Mouse (Mus musculus): Measurements from ENCODE around the gene Rftn1.

Rftn1 gene

GRCm38 (mm10) chr17:49982611-49983390 lies 207.7 kb downstream of the Rftn1 start:
- DNase-seq (ENCODE audit: low spot score) = no peak

DNA sequence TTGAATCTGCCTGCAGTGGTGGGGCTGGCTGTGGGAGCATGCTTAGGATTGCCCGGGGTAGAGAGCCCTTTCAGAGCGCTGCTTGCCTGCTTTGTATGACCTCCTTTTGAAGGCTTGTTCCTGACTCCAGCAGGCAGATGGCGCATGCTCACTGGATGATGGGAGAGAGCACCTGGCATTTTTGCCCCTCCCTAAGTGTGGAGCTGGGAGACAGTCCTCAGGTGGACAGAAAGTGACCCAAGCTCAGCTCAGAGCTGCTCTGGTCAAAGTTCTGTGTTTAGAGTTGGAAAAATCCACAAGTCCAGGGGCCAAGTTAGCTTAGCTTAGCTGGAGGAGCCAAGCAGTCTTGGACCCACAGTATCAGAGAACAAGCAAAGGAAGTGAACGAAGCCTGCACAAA lies 208.9 kb downstream of the Rftn1 start:
- no peak for DNase-seq (ENCODE audit: low spot score)

- DNase-seq (ENCODE audit: low spot score) = no peak
Observed at GRCm38 (mm10) chr17:49979761-49980285, 210.7 kb downstream of the Rftn1 start.

DNA sequence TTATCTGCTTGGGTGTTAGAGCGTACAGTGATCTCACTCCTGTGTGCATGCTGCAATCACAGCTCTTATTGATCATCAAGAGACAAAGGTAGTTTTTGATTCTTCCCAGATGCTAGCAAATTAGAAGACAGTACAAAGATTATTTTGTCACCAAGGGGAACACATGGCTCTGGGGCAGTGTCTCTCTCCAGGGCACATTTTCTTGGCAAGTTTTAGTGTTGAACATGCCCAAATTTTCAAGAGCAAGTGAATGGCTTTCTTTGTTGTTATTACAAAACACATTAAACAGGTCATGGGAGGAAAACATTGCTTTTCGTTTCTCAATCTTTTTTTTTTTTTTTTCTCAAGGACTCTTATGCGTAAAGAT lies 213.1 kb downstream of the Rftn1 start:
- no peak for DNase-seq (ENCODE audit: low spot score)

GRCm38 (mm10) chr17:49976678-49977423 lies 213.6 kb downstream of the Rftn1 start:
- DNase-seq (ENCODE audit: low spot score) = no peak

GRCm38 (mm10) chr17:49975481-49975880 lies 215.0 kb downstream of the Rftn1 start:
- DNase-seq (ENCODE audit: low spot score) = no peak

DNA sequence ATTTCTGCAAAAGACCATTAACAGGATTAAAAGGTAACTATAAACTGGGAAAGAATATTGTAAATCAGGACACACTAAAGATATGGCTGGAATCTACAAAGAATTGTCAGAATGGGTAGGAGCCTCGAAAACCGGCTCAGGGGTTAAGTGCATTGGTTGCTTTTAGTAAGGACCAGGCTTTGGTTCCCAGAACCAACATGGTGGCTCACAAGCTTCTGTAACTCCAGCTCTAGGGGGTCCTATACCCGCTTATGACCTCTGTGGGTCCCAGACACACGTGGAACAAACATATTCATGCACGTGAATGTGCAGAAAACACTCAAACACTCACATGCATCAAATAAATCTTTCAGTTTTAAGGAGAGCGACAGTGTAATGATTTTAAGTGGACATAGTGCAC lies 215.5 kb downstream of the Rftn1 start:
- DNase-seq (ENCODE audit: low spot score) = no peak

GRCm38 (mm10) chr17:49972164-49972563 lies 218.3 kb downstream of the Rftn1 start:
- no peak for DNase-seq (ENCODE audit: low spot score)

- no peak for DNase-seq (ENCODE audit: low spot score)
Observed at GRCm38 (mm10) chr17:49971057-49971456, 219.4 kb downstream of the Rftn1 start.

GRCm38 (mm10) chr17:49968467-49969207 lies 221.8 kb downstream of the Rftn1 start:
- no peak for DNase-seq (ENCODE audit: low spot score)

GRCm38 (mm10) chr17:49965846-49966762 lies 224.4 kb downstream of the Rftn1 start:
- no peak for DNase-seq (ENCODE audit: low spot score)

DNA sequence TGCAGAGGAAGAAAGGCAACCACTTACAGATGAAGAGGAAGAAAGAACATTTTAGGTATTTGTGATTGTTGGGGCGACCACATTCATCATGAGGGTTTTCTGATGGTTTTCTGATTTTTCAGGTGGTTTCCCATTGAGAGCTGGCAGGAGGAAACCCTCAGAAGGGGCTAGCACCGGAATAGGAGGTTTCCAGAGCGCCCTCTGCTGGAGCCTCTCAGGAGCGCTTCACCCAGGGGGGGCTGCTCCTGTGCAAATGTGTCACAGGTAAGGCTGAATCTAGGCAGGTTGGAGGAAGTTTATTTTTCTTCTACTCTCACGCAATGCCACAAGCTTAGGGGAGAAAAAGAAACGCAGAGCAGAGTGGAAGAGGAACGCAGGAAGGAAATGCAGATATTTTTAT lies 225.4 kb downstream of the Rftn1 start:
- DNase-seq (ENCODE audit: low spot score) = peak; percentile 31

DNA sequence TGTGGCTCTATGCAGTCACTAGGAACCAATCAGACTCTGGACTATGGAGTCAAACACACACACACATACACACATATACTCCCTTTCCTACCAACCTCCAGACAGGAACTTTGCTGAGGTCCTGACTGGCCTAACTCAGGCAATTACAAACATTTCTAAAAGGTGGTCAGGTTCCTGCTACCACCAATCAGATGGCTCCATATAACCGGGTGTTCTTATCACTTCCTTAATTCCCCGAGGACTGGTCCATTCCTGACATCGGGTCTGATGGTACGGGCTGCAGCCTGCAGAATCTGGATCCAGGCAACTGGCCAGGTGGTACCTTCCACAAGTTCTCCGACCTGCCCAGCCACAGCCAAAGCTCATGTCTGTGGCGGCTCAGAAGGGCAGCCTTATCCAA lies 226.0 kb downstream of the Rftn1 start:
- DNase-seq (ENCODE audit: low spot score) = no peak

DNA sequence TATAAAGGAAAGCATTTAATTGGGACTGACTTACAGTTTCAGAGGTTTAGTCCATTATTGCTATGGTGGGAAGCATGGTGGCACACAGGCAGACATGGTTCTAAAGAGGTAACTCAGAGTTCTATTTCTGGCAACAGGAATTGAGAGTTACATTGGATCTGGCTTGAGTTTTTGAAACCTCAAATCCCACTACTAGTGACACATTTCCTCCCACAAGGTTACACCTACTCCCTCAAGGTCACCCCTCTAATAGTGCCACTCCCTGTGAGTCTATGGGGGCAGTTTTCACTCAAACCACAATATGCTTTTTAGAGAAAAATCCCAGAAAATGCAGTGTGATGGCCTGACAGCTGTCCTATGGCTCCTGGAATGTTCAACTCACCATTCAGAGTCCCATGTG lies 231.5 kb downstream of the Rftn1 start:
- no peak for DNase-seq (ENCODE audit: low spot score)

DNA sequence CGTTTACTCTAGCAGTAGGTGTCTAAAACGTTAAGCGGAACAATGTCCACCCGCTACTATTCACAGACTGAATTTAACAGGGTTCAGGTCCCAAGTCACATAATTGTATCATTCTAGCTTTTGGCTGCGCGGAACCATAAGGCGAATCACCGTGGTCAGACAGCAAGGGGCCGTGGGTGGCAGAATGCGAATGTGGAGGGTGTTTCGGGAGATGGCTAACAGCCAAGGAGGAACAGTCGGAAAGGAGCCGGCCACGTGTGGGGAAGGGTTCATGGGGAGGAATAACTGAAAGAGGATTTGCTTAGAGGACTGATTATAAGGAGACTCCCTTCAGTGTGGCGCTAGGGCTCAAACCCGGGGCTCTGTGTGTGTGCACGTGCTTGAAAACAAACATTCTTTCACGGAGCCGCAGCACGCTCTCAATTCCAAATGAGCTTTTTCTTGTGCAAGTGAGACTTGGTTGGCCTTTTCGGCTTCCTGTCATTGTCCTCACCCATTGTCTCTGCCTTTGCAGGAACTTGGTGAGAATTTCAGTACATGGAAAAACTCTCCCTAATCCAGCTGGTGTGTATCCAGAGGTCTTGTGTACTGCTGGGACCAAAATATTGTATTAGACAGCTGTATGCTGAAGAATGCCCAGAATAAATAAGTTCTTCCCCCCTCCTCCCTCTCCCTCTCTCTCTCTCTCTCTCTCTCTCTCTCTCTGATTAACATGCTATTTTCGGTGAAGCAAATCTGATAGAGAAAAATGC lies 238.4 kb downstream of the Rftn1 start:
- DNase-seq (ENCODE audit: low spot score) = no peak

DNA sequence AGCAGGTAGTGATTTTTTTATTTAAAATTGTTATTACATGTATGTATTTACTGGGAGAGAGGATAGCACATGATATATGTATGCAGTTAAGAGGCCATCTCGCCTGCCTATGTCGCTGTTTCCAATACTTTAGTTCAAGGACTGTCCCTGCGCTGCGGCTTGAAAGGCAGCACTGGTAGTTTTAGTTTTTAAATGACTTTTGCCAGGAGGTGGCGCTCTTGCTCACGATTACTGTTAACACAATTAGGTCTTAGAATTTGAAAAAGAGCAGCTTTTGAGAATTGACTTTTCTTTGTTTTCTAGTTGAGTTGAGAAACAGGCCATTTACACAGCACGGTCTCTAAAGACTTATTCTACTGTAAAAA lies 239.0 kb downstream of the Rftn1 start:
- DNase-seq (ENCODE audit: low spot score) = peak; percentile 51

DNA sequence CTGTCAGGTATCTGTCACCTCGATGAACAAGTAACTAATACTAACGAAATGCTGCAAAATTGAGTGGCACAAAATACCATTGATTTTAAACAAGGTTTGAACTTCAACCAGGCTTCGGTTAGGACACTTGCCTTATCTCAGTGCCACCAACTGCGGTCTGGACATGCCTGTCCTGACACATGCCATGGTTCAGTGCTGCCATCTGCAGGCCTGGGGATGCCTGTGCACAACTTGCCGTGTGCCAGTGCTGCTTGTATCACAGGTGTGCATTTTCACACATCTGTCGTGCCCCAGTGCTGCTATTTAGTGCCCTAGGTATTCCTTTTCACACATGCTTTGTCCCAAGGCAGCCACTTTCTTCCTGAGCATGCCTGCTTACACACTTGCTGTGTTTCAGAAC lies 247.8 kb downstream of the Rftn1 start:
- DNase-seq (ENCODE audit: low spot score) = no peak
